Mouse (Mus musculus): Measurements from ENCODE around the gene Nr2c1.

DNA sequence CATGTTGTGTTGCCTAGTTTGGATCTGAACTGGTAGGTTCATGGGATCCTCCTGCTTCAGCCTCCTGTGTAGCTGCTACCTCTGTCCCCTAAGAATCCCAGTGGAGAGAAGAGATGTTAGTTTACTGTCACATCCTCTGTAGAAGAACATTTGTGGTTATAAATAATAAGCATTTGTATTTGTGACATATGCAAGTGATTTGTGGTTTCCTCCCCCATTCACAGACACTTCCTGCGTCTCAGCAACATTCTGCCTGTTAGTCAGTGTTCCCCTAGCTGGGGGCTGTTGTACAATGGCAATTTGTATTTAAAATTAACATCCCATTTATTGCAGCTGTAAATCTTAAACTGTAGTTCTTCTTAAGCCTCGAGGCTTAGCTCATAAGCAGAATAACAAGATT lies 63.9 kb downstream of the Nr2c1 start:
- TF ChIP-seq POLR2A (IDR thresholded peaks at IDR 0.05; ENCODE audit: low read depth, low read length): no peak
- no peak for TF ChIP-seq CTCF (conservative IDR thresholded peaks at IDR 0.05; ENCODE audit: insufficient read depth, insufficient read length, low read depth, low read length)

Measured in kidney, adult 2 months (tissue).